Mouse (Mus musculus): ENCODE measurements around the gene Chrna10.

Gene Chrna10

DNA sequence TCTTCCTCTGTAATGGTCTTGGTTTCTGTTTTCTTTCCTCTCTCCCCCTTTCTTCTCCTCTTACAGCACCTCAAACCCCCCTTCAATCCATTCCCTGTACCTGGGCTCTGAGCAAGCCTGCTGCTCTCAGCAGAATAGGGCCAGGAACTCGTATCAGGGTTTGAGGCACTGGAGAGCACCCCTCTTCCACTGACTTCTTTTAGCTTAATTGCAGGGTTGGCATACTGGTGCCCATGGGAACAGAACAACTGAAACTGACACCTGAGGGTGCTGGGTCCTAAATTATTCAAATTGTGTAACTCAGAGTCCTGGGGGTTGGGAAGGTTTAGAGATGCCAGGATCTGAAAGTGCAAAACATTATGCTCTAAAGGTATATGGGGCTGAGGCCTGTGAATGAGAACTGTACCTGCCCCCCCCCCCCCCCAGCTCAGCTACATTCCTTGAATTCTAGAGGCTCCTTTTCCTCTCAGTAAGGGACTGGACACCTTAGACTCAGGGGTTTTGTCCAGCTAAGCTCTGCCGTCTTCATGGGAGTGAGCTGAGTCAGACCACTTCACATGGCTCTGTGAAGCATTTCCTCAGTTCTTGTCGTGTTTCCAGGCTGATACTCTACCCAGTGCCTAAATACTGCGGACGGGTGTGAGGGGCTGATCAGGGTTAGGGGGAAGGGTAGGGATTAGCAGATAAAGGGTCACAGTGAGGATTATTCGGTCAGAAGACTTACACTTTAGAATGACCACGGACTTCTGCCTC is at the start of gene Chrna10:
TSS of gene Chrna10 (minus strand) at position 250 of the 753 bp plus-strand sequence.
- CTCF ChIA-PET = interaction anchor here (0.7 kb wide), 1 partner anchor 155 kb away, joined by 3 read pairs; no protein-coding TSS in a partner anchor

DNA sequence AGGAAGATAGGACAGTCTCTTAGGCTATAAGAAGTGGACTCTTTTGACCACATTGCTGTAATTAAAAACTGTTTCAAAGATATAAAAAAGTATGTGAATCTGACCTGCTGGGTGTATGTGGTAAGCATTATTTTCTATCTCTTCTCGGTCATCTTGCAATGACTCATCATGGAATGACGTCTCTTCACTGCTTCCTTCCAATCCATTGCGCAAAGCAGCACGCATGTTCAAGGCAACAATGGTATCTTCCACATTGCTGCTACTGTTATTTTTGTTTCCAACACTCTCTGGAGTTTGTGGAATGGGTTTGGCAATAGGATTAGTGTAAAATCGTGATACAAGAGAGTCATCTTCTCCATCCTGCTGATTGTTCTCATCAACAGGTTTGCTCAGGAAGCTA is 37.1 kb upstream of the Chrna10 start:
- CTCF ChIA-PET = no interaction called here

DNA sequence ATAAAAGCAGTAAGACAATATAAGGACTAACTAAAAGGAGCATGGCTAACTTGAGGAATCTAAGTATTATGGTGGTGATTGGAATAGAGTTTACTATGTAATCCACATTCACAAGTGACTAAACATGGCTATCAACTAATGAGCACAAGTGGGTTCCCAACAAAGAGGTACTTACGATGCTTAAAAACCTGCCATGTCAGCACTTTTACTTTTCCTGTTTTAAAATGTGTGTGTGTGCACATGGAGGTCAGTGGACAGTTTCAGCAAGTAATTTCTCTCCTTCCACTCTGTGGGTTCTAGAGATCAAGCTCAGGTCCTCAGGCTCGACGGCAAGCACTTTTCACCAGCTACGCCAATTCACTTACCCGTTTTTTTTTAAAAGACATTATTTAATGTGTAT is 21.3 kb upstream of the Chrna10 start:
- CTCF ChIA-PET = no interaction called here

DNA sequence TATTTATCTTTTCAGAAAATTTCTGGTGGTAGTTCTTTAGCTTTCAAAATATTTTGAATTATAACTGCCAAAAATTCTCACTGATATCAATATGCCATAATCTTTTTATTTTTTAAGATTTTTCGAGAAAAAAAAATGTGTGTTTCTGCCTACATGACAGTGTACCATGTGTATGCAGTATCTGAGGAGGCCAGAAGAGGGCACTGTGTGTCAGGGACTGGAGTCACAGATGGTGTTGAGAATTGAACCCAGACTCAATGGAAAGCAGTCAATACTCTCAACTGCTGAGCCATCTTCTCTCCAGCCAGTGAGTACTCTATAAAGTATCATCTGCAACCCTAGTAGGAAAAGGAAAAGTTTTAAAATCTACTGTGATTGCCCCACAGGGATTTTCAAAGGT is 20.8 kb upstream of the Chrna10 start:
- CTCF ChIA-PET = interaction anchor here (0.7 kb wide), 1 partner anchor 779 kb away, joined by 3 read pairs; no protein-coding TSS in a partner anchor

DNA sequence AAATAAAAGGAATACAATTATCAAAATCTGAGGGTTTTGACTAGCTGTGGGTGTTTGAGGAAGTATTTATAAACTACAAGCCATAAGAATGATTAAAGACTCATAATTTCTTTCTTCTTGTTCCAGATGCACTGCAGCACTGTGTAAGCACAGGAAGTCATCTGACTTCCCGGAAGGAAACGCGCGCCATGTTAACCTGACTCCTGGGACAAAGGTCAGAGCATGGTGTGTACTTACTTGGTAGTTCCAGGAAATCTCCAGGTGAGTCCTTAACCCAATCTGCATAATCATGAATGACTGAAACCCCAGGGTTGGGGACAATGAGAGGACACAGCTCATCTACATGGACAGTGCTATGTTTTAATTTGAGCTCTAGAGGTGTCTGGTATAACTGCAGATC is 15.8 kb upstream of the Chrna10 start:
- CTCF ChIA-PET = no interaction called here

DNA sequence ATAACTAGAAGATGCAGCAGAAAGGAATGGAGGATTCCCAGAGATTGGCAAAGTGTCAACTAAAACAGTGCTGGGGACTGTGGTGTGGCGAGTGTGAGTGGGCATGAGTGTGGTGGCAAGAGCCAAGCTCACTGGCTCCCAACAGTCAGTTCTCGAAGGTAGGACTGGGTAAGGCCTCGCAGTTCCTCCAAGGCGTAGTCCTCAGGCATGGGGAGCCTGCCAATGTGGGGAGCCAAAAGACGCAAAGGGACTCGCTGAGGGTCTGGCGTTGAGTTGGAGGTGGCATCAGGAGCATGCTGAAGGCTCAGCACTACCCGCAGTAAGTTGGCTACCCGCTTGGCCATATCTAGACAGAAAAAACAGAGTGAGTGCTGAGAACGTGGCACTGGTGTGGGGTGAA is 3.7 kb upstream of the Chrna10 start:
- CTCF ChIA-PET = no interaction called here

DNA sequence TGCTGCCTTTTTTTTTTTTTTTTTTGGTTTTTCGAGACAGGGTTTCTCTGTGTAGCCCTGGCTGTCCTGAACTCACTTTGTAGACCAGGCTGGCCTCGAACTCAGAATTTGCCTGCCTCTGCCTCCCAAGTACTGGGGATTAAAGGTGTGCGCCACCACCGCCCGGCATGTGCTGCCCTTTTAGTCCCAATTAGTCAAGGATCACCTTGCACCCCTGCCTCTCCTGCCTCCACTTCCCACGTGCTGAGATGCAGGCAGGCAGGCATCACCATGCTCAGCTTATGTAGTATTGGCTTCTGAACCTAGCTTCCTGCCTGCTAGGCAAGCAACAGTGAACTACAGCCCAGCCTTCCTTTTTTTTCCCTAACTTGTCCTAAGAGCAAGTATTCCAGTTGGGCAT is 754 bp upstream of the Chrna10 start:
- CTCF ChIA-PET = interaction anchor here (0.7 kb wide), 1 partner anchor 154 kb away, joined by 3 read pairs; no protein-coding TSS in a partner anchor

DNA sequence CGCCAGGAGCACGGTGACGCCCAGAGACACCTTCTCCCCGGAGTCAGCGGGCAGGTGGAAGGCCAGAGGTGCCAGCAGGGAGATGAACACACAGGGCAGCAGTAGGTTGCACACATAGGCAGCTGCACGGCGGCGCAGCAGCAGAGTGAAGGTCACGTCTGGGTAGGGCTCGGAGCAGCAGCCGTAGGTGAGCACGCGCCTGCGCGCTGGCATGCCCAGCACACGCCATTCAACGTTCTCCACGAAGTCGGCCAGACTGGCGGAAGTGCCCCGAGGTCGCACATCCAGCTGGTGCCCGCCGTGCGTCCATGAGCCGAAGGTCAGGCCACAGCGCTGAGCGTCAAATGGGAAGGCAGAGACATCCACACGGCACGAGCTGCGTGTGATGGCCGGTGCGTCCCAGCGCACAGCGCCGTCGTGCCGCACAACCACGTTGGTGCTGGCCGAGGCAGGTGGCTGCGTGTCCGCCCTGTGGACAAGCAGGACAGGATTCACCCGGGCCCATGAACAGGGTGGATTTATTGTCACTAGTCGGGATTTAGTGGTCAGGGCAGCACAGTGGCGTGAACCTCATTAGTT is 3.4 kb downstream of the Chrna10 start:
- CTCF ChIA-PET = interaction anchor here (1.0 kb wide), 1 partner anchor 13 kb away, joined by 3 read pairs; no protein-coding TSS in a partner anchor

DNA sequence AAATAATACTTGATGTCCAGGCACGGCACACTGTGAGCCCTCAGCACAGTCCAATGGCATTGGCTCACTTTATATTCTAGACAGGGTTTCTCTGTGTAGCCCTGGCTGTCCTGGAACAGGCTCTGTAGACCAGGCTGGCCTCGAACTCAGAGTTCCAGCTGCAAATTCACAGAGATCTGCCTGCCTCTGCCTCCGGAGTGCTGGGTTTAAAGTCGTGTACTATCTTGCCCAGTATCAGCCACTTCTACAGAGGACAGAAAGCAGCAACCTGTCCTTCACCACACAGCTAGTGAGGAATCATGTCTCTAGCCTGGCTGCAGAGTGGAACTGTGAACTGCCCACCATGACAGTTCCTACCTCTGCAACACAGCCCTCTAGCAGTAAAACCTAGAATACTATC is 6.9 kb downstream of the Chrna10 start:
- CTCF ChIA-PET = interaction anchor here (0.5 kb wide), 1 partner anchor 349 kb away, joined by 3 read pairs; no protein-coding TSS in a partner anchor

DNA sequence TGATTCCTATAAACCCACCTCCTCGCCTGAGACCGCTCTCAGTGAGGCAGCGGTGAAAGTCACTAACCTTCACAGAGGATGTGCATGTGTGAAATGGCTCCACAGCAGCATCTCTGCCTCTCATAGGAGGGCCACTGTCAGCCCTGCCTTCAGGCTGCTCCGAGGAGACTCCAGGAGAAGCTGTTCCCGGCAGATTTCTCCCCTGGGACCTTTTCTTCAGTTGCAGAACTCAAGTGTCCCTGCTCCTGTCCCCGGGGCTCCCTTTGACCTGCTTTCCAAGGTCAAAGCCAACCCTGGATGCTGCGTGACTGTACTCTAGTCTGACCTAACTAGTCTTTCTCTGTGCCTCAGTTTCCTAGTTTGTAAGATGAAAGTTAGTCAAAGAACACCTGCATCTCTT is 7.5 kb downstream of the Chrna10 start, which contains the start of gene Art5:
TSS of gene Art5 (minus strand) at position 319 of the 400 bp plus-strand sequence.
- CTCF ChIA-PET = no interaction called here

DNA sequence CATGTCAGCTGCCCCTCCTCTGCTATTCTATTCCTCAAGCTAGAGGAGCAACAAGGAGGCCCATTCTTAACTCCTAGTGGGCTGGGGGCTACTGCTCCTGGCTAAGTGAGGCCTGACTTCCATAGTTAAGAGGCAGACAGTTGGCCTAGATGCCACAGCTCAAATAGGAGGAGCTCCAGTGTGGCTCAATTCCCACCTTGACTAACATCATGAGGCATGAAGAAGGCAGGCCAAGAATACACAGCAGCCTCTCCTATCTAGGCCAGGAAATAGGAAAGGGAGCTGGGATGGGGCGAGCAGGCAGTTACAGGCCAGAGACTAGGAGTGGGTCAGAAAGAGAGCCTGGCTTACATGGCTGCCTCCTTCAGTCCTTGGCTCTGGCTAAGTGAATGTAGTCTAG is 8.4 kb downstream of the Chrna10 start:
- CTCF ChIA-PET = interaction anchor here (0.7 kb wide), 1 partner anchor 182 kb away, joined by 5 read pairs; no protein-coding TSS in a partner anchor

DNA sequence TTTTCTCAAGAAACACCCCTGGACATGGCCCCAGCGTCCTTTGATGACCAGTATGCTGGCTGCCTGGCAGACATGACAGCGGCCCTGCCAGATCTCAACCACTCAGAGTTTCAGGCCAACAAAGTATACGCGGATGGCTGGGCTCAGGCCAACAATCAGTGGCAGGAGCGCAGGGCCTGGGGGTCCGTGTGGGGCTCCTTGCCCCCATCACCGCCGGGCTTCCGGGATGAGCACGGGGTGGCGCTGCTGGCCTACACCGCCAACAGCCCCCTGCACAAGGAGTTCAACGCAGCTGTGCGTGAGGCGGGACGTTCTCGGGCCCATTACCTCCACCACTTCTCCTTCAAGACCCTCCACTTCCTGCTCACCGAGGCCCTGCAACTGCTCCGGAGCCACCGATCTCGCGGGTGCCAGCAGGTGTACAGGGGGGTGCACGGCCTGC is 9.9 kb downstream of the Chrna10 start:
- CTCF ChIA-PET = interaction anchor here (0.5 kb wide), 1 partner anchor 1161 kb away, joined by 8 read pairs; no protein-coding TSS in a partner anchor

DNA sequence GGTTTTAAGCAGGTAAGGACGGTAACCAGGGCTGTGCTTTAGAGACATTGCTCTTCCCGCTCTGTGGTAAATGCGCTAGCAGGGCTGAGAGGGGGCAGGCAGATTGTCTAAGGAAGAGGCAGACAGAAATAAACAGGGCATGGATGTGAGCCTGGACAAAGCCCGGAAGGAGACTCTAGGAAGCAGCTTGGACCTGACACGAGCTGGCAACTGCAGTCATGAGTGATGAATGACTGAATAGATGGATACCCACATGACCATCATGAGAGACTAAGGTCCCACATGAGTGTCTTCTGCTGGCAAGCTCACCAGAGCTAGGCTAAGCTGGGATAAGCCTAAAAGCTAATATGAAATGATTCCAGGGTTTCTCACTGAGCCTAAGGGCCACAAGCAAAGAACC is 12.5 kb downstream of the Chrna10 start:
- CTCF ChIA-PET = no interaction called here

DNA sequence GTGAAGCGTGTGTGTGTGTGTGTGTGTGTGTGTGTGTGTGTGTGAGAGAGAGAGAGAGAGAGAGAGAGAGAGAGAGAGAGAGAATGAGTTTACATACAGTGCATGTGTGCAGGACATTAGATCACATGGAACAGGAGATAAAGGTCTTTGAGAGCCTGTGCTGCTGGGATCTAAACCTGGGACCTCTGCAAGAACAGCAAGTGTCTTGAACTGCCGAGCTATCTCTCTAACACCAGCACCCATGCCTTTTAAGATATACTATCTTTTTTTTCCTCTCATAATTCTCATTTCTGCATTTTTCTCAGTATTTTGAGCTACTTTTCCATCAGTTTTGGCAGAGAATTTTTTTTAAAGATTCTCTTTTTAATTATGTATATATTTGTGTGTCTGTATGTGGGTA is 13.1 kb downstream of the Chrna10 start:
- CTCF ChIA-PET = no interaction called here

DNA sequence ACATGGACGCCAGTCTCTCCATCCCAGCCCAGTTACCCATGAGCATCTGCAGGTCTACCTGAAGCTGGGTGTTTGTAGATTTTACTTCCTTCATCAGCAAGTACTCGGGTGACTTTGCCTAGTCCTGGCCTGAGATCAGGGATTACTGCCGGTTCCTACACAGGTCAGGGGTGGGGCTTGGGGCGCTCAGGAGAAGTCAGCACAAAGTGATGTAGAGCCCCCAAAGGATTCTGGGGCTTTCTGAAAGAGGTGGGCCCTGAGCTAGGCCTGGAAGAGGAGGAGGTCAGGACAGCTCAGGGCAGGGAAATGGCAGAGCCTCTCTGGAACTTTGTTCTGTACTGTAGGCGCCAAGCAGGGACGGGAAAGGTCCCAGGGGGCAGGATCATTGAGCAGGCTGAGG is 13.9 kb downstream of the Chrna10 start:
- CTCF ChIA-PET = no interaction called here

DNA sequence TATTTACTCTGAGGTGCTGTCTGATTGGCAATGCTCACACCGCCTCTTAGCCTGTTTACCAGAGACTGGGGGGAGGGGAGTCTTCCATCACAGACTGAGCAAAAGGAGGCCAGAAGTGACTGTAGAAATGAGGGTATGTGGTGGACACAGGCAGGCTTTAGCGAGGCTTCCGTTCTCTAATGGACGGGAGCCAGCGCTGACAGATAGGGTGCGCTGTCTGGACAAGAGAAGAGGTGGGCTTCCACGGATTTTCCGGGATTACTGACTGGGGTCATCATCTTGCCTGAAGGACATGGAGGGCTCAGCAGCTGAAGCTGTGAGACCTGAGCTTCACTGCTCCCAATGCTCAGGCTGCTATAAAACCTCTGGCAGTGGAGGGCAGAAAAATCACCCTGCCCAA is 14.4 kb downstream of the Chrna10 start:
- CTCF ChIA-PET = no interaction called here

DNA sequence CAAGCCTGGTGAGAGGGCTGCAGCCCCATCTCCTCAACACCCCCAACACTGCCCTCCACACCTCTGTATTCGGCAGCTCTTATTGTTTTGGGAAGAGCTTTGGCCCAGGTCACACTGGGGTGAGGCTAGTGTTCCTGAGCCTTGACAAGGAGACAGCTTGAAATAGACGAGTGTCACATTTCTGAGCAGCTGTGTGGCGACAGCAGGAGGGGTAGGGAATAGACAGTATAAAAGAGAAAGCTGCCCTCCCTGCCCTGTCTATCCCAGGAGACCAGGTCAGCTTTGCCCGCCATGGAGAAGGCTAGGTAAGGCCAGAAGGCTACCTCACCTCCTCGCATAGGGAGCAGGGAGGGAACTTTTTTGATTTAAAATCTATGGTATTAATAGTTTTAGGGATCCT is 15.1 kb downstream of the Chrna10 start, which contains the start of gene Art1:
TSS of gene Art1 (plus strand) at position 257 of the 400 bp plus-strand sequence.
- CTCF ChIA-PET = no interaction called here

DNA sequence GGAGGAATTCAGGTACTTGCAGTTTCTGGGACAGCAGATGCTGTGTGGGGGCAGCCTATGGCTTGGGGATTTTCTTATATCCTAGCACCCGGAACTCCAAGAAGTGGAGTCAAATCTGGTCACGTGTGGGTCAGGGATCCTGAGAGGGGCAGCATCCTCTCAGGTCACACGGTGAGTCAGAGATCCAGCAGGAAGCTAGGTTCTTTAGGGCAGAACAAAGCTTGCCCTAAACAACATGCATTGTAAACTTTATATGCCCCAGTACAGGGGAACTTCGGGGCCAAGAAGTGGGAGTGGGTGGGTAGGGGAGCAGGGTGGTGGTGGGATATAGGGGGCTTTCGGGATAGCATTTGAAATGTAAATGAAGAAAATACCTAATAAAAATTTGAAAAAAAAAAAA is 15.8 kb downstream of the Chrna10 start:
- CTCF ChIA-PET = interaction anchor here (1.2 kb wide), 1 partner anchor 13 kb away, joined by 3 read pairs; no protein-coding TSS in a partner anchor

DNA sequence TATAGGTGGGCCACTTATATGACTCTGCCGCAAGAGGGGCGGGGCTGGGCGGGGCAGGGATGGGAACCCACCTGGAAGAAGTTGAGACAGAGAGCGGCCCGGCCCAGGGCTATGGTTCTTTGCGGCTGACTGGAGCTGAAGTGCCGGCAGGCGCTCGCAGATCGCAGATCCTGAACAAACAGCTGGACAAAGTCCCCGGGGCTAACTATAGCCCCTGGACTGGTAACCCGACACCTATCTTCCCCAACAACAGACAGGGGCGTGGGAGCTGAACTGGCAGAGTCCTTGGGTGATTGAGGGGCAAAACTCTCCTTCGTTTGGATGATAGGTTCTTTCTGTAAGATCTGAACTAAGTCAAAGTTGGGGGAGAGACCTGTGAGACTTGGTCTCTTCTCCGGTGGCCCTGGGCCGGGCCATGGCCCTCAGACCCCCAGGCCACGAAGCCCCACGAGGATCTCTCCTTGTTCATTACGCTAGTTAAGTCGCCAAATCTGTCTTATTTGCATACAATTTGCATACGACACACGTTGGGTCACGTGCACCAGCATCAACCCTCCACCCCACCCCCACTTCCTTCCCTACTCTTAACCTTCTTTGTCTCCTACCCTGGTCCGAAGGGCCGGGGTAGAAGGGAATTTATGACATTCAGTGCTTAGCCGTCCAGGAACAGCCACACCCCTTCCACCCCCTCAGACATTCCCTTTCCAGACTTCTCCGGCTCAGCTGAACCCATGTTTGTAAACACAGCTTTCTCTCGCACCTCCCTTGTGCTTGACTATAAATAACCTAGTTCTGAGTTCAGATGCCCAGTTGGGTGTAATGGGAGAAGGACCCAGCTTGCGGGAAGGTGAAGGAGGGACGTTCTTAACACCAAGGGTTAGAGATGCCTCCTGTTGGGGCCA is 16.6 kb downstream of the Chrna10 start:
- CTCF ChIA-PET = interaction anchor here (1.2 kb wide), 1 partner anchor 14 kb away, joined by 3 read pairs; no protein-coding TSS in a partner anchor

DNA sequence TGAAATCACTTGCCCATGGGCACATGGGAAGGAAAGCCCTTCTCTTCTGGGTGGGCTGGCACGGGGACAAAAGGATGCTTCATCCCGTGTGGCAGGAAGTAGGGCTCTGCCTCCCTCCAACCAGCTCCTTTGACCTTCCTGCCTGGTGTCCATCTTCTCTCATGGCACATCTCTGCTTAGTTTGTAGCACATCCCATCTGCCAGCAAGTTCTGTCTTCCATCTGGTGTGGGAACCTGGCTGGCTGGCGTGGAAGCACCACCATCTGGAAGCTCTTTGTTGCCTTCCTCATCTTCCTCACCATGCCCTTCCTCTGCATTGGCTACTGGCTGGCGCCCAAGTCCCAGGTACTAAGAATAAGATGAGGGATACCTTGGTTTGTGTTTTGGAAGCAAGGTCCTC is 29.3 kb downstream of the Chrna10 start:
- CTCF ChIA-PET = no interaction called here

DNA sequence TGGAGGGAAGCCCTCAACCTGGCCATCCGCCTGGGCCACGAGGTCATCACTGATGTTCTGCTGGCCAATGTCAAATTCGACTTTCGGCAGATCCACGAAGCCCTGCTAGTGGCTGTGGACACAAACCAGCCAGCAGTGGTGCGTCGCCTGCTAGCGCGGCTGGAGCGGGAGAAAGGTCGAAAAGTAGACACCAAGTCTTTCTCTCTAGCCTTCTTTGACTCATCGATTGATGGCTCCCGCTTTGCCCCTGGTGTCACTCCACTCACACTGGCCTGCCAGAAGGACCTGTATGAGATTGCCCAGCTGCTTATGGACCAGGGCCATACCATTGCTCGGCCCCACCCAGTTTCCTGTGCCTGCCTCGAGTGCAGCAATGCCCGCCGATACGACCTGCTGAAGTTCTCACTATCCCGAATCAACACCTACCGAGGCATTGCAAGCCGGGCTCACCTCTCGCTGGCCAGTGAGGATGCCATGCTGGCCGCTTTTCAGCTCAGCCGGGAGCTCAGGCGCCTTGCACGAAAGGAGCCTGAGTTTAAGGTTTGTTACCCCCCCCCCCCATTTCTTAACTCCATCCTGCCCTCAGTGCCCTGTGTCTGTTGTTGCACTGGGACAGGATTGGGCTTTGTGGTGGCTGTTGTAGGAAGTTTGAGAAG is 32.5 kb downstream of the Chrna10 start:
- CTCF ChIA-PET = no interaction called here
